Mouse (Mus musculus) cortical plate, adult 2 months (tissue): Measurements from ENCODE around the gene Nudt22.
"Not testable (repeated sequence)": the region's sequence is repeated elsewhere in the genome, so short reads cannot be mapped to it uniquely, and the experiment has no call there.

Experiments
- CTCF ChIP-seq: fragments of 200-500 bp; IDR thresholded peaks from 2 replicates; pipeline ENCODE4 v1.5.1; 2011; ENCODE audit warnings: mild to moderate bottlenecking, control low read depth, low read length; ENCODE audit not compliant: insufficient read depth; ENCODE audit errors: extremely low read depth
- POLR2A ChIP-seq: fragments of 200-500 bp; IDR thresholded peaks from 2 replicates; pipeline ENCODE4 v1.6.1; 2011; ENCODE audit warnings: mild to moderate bottlenecking, low read length, control low read depth; ENCODE audit not compliant: insufficient read depth; ENCODE audit errors: extremely low read depth

DNA sequence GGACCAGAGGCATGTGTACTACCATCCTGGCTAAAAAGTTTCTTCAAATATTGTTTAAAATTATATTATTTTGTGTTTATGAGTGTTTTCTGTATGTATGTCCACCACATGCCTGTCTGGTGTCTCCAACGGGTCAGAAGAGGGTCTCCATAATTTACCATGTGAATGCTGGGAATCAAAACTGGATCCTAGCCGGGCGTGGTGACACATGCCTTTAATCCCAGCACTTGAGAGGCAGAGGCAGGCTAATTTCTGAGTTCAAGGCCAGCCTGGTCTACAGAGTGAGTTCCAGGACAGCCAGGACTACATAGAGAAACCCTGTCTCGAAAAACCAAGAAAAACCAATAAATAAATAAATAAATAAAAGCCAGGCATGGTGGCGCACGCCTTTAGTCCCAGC, 4.8 kb downstream of the Nudt22 start:
- TF ChIP-seq POLR2A, CTCF: not testable (repeated sequence)
